Mouse (Mus musculus): ENCODE results near the gene Nav1. TPM values are rescaled to one million over a fixed set of nuclear protein-coding genes. Genes with fewer than 3 reads are reported as not detected.
A peak's percentile ranks its signal among the peaks of the same experiment; 100 is the strongest.

Nav1 gene
- polyA plus RNA-seq, 1 experiment from 2014 or later: 15.0 TPM

- no peak overlapping the region for H3K9ac ChIP-seq
- H3K4me2 ChIP-seq (replicated peaks): no peak overlapping the region
- H3K4me3 ChIP-seq: no peak overlapping the region
- no peak overlapping the region for H3K27ac ChIP-seq
- peaks cover 38% of the 10 kb centered on the region for H3K4me1 ChIP-seq
- ATAC-seq (ENCODE audit: low FRiP score, low read depth): no peak
- WGBS: 81% methylated on average over 4 of the region's 4 CpGs
- H3K27me3 ChIP-seq: no peaks in the 10 kb centered on the region
- peaks cover 5% of the 10 kb centered on the region; the same call in 1 of the 2 replicates for H3K9me3 ChIP-seq
- H3K36me3 ChIP-seq: no peaks in the 10 kb centered on the region
Measured at GRCm38 (mm10) chr1:135633478-135633877, 26.4 kb upstream of the Nav1 start.

GRCm38 (mm10) chr1:135632199-135632598 is 25.1 kb upstream of the Nav1 start:
- Histone ChIP-seq H3K4me3 (no peak overlapping the region), H3K27ac (no peak overlapping the region), H3K4me2 (replicated peaks) (no peak overlapping the region), H3K9me3 (peaks cover 5% of the 10 kb centered on the region; the same call in 1 of the 2 replicates), H3K27me3 (no peaks in the 10 kb centered on the region), H3K4me1 (peaks cover 38% of the 10 kb centered on the region), H3K9ac (no peak overlapping the region), H3K36me3 (no peaks in the 10 kb centered on the region)
- WGBS: 79% methylated on average over 1 of the region's 1 CpGs
- ATAC-seq (ENCODE audit: low FRiP score, low read depth): no peak

- no peak overlapping the region for H3K4me2 ChIP-seq (replicated peaks)
- peaks cover 5% of the 10 kb centered on the region; the same call in 1 of the 2 replicates for H3K9me3 ChIP-seq
- WGBS: 52% methylated on average over 8 of the region's 8 CpGs
Measured at GRCm38 (mm10) chr1:135631515-135631914, 24.4 kb upstream of the Nav1 start.

GRCm38 (mm10) chr1:135629846-135630245 is 22.8 kb upstream of the Nav1 start:
- Histone ChIP-seq H3K36me3 (no peaks in the 10 kb centered on the region), H3K27me3 (no peaks in the 10 kb centered on the region), H3K4me1 (peaks cover 25% of the 10 kb centered on the region), H3K4me2 (replicated peaks) (no peak overlapping the region), H3K4me3 (no peak overlapping the region), H3K27ac (no peak overlapping the region; the same call in 1 of the 2 replicates), H3K9ac (no peak overlapping the region), H3K9me3 (peaks cover 5% of the 10 kb centered on the region; the same call in 1 of the 2 replicates)
- peak; percentile 48; the same call in 1 of the 2 replicates for ATAC-seq (ENCODE audit: low FRiP score, low read depth)
- WGBS: 47% methylated on average over 5 of the region's 5 CpGs

More at GRCm38 (mm10) chr1:135631515-135631914, 24.4 kb upstream of the Nav1 start:
- no peak overlapping the region for H3K27ac ChIP-seq
- H3K27me3 ChIP-seq: no peaks in the 10 kb centered on the region
- H3K4me3 ChIP-seq: no peak overlapping the region
- no peak overlapping the region for H3K9ac ChIP-seq
- peaks cover 38% of the 10 kb centered on the region for H3K4me1 ChIP-seq
- no peak for ATAC-seq (ENCODE audit: low FRiP score, low read depth)
- H3K36me3 ChIP-seq: no peaks in the 10 kb centered on the region

GRCm38 (mm10) chr1:135626218-135626617 is 19.1 kb upstream of the Nav1 start:
- Histone ChIP-seq H3K4me2 (replicated peaks) (no peak overlapping the region), H3K36me3 (no peaks in the 10 kb centered on the region), H3K9ac (no peak overlapping the region), H3K27me3 (no peaks in the 10 kb centered on the region), H3K4me3 (no peak overlapping the region), H3K27ac (no peak overlapping the region), H3K9me3 (peaks cover 5% of the 10 kb centered on the region; the same call in 1 of the 2 replicates), H3K4me1 (peaks cover 25% of the 10 kb centered on the region)
- whole genome bisulfite sequencing: 82% methylated on average over 6 of the region's 6 CpGs
- no peak for ATAC-seq (ENCODE audit: low FRiP score, low read depth)

- Histone ChIP-seq H3K9ac (no peak overlapping the region), H3K36me3 (no peaks in the 10 kb centered on the region), H3K9me3 (peaks cover 5% of the 10 kb centered on the region; the same call in 1 of the 2 replicates), H3K4me1 (peaks cover 25% of the 10 kb centered on the region), H3K27ac (no peak overlapping the region), H3K27me3 (no peaks in the 10 kb centered on the region), H3K4me3 (no peak overlapping the region), H3K4me2 (replicated peaks) (no peak overlapping the region)
- 67% methylated on average over 3 of the region's 3 CpGs for WGBS
- no peak for ATAC-seq (ENCODE audit: low FRiP score, low read depth)
Measured at GRCm38 (mm10) chr1:135625741-135626140, 18.6 kb upstream of the Nav1 start.

- 68% methylated on average over 5 of the region's 5 CpGs for WGBS
- H3K4me2 ChIP-seq (replicated peaks): no peak overlapping the region
- ATAC-seq (ENCODE audit: low FRiP score, low read depth): no peak
- peaks cover 19% of the 10 kb centered on the region for H3K4me1 ChIP-seq
- no peak overlapping the region for H3K4me3 ChIP-seq
- H3K27me3 ChIP-seq: no peaks in the 10 kb centered on the region
- H3K36me3 ChIP-seq: no peaks in the 10 kb centered on the region
- peaks cover 5% of the 10 kb centered on the region; the same call in 1 of the 2 replicates for H3K9me3 ChIP-seq
- H3K27ac ChIP-seq: no peak overlapping the region
- no peak overlapping the region for H3K9ac ChIP-seq
Measured at GRCm38 (mm10) chr1:135624646-135625045, 17.6 kb upstream of the Nav1 start.

- no peak for ATAC-seq (ENCODE audit: low FRiP score, low read depth)
- Histone ChIP-seq H3K4me1 (peaks cover 20% of the 10 kb centered on the region), H3K36me3 (no peaks in the 10 kb centered on the region), H3K9ac (no peak overlapping the region), H3K27me3 (no peaks in the 10 kb centered on the region), H3K4me3 (no peak overlapping the region), H3K4me2 (replicated peaks) (no peak overlapping the region), H3K9me3 (no peaks in the 10 kb centered on the region), H3K27ac (no peak overlapping the region)
- WGBS: 91% methylated on average over 5 of the region's 5 CpGs
Measured at GRCm38 (mm10) chr1:135623136-135623535, 16.0 kb upstream of the Nav1 start.

- H3K9me3 ChIP-seq: no peaks in the 10 kb centered on the region
- H3K36me3 ChIP-seq: no peaks in the 10 kb centered on the region
- no peak for ATAC-seq (ENCODE audit: low FRiP score, low read depth)
- peaks cover 18% of the 10 kb centered on the region for H3K4me1 ChIP-seq
- no peak overlapping the region for H3K9ac ChIP-seq
- H3K4me2 ChIP-seq (replicated peaks): no peak overlapping the region
- no peak overlapping the region for H3K27ac ChIP-seq
- no peak overlapping the region for H3K4me3 ChIP-seq
- H3K27me3 ChIP-seq: no peaks in the 10 kb centered on the region
- WGBS: 25% methylated on average over 3 of the region's 3 CpGs
Measured at GRCm38 (mm10) chr1:135621307-135621706, 14.2 kb upstream of the Nav1 start.

- WGBS: 7% methylated on average over 7 of the region's 7 CpGs
- Histone ChIP-seq H3K27me3 (no peaks in the 10 kb centered on the region), H3K27ac (no peak overlapping the region), H3K9me3 (no peaks in the 10 kb centered on the region), H3K4me1 (peaks cover 21% of the 10 kb centered on the region), H3K36me3 (no peaks in the 10 kb centered on the region), H3K4me3 (no peak overlapping the region), H3K9ac (no peak overlapping the region), H3K4me2 (replicated peaks) (no peak overlapping the region)
- no peak for ATAC-seq (ENCODE audit: low FRiP score, low read depth)
Measured at GRCm38 (mm10) chr1:135619932-135620391, 12.9 kb upstream of the Nav1 start.

- Histone ChIP-seq H3K4me3 (no peak overlapping the region), H3K4me2 (replicated peaks) (no peak overlapping the region), H3K9ac (no peak overlapping the region), H3K4me1 (peaks cover 21% of the 10 kb centered on the region), H3K27ac (no peak overlapping the region), H3K27me3 (no peaks in the 10 kb centered on the region), H3K9me3 (no peaks in the 10 kb centered on the region), H3K36me3 (no peaks in the 10 kb centered on the region)
- no peak for ATAC-seq (ENCODE audit: low FRiP score, low read depth)
- WGBS: 44% methylated on average over 7 of the region's 7 CpGs
Measured at GRCm38 (mm10) chr1:135619130-135619529, 12.0 kb upstream of the Nav1 start.

- 84% methylated on average over 3 of the region's 3 CpGs for WGBS
- H3K36me3 ChIP-seq: no peaks in the 10 kb centered on the region
- H3K4me3 ChIP-seq: no peak overlapping the region
- no peaks in the 10 kb centered on the region for H3K9me3 ChIP-seq
- no peak for ATAC-seq (ENCODE audit: low FRiP score, low read depth)
- H3K9ac ChIP-seq: no peak overlapping the region
- H3K27ac ChIP-seq: no peak overlapping the region
- no peaks in the 10 kb centered on the region for H3K27me3 ChIP-seq
- H3K4me1 ChIP-seq: peaks cover 21% of the 10 kb centered on the region
- no peak overlapping the region for H3K4me2 ChIP-seq (replicated peaks)
Measured at GRCm38 (mm10) chr1:135617344-135617743, 10.2 kb upstream of the Nav1 start.

Measured in limb, embryonic 13.5 days (tissue).